ENCODE assay signal across 24 mouse cellular contexts in the genomic region with DNA sequence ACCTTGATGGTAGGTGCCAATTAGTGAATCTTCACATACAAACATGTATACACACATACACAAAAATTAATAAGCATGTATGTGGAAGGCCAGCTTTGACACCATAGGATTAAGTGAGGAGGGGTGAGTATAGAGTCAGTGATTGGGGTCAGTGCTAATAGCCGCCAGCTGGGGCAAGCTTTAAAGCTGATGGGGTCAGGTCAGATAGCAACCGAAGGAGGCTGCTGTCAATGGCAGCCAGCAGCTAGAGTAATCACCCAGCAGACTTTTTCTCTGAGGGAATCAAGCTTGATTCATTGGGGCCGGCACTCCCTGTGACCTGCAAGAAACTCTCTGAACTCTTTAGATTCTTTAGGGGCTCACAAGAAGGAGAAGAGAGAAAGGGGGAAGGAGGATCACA.
"Had no signal": no experiment of that assay in that cellular context is flagged by ENCODE, and none has a peak within 500 bp of the region (broad histone marks: within the 10 kb centered on the region; RNA-seq: fewer than 3 reads in every experiment).

No protein-coding gene starts in this region.

- H3K27ac ChIP-seq: intestine, embryonic 15.5 days; kidney, embryonic 15.5 days; left cerebral cortex, adult 2 months; limb, embryonic 12.5 days; limb, embryonic 15.5 days; liver, embryonic 14.5 days; macrophage; neural tube, embryonic 13.5 days; stomach, embryonic 15.5 days had no signal

- H3K27me3 ChIP-seq: intestine, embryonic 15.5 days; kidney, embryonic 15.5 days; limb, embryonic 12.5 days; limb, embryonic 15.5 days; neural tube, embryonic 13.5 days; stomach, embryonic 15.5 days had no signal

- DNase-seq: kidney, adult 11 months; kidney, adult 8-10 months; kidney, postnatal 10 days; kidney, postnatal 36 days; layer of hippocampus, postnatal 36 days; left cerebral cortex, postnatal 4 days; liver, postnatal 0 days; lung, embryonic 14.5 days; midbrain, embryonic 14.5 days; right cerebral cortex, postnatal 4 days; thymus, postnatal 25 days had no signal

- H3K9ac ChIP-seq: intestine, embryonic 15.5 days; kidney, embryonic 15.5 days; limb, embryonic 12.5 days; limb, embryonic 15.5 days; liver, embryonic 14.5 days; liver, postnatal 0 days; lung, embryonic 14.5 days; neural tube, embryonic 13.5 days; stomach, embryonic 15.5 days had no signal

- H3K9me3 ChIP-seq: intestine, embryonic 15.5 days; kidney, embryonic 15.5 days; limb, embryonic 12.5 days; limb, embryonic 15.5 days; megakaryocyte, embryonic 14.5 days; neural tube, embryonic 13.5 days; stomach, embryonic 15.5 days had no signal

- ATAC-seq: intestine, embryonic 15.5 days; liver, postnatal 0 days; lung, postnatal 0 days had no signal

- H3K4me1 ChIP-seq: intestine, embryonic 15.5 days; limb, embryonic 12.5 days; limb, embryonic 15.5 days; neural tube, embryonic 13.5 days; stomach, embryonic 15.5 days had no signal

- H3K4me3 ChIP-seq: intestine, embryonic 15.5 days; kidney, embryonic 15.5 days; left cerebral cortex, adult 2 months; limb, embryonic 12.5 days; limb, embryonic 15.5 days; megakaryocyte, embryonic 14.5 days; neural tube, embryonic 13.5 days; stomach, embryonic 15.5 days had no signal

- H3K36me3 ChIP-seq: intestine, embryonic 15.5 days; kidney, embryonic 15.5 days; limb, embryonic 12.5 days; limb, embryonic 15.5 days; neural tube, embryonic 13.5 days; stomach, embryonic 15.5 days had no signal

- H3K4me2 ChIP-seq: intestine, embryonic 15.5 days; kidney, embryonic 15.5 days; limb, embryonic 12.5 days; limb, embryonic 15.5 days; liver, embryonic 11.5 days; lung, embryonic 14.5 days; midbrain, embryonic 11.5 days; neural tube, embryonic 13.5 days; stomach, embryonic 15.5 days had no signal
